Mouse (Mus musculus): Measurements from ENCODE around the gene Rnf217.

DNA sequence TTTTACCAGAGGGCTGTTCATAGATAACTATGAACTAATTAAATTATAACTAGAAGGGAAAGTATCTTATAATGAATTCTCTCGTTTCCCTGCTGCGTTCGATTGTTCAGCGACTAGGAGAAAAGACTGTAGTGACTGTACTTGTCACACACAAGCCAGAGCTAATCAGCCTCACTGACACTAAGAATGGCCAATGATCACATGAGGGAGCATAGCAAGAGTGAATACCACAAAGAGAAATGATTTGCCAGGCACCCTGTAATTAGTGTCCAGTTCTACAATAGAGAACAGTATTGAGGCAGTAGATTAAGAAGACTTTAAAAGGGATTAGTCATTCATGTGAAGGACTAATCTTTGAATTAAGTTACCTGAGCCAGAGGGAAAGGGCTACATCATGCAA lies 13.7 kb downstream of the Rnf217 start:
- TF ChIP-seq CTCF (IDR thresholded peaks at IDR 0.05; ENCODE audit: borderline replicate concordance, insufficient read depth, low read depth, low read length): no peak
- no peak for TF ChIP-seq POLR2A (IDR thresholded peaks at IDR 0.05; ENCODE audit: borderline replicate concordance, insufficient read depth, low read length)

Data from cerebellum, adult 2 months (tissue).